Mouse (Mus musculus) heart, postnatal 0 days (tissue): Measurements from ENCODE around the gene Mxra7.

ENCODE experiments used
- CTCF ChIP-seq: IDR thresholded peaks from 2 replicates; pipeline ENCODE4 v1.5.1; 2016; ENCODE audit warnings: antibody characterized with exemption, control low read depth, low read depth
- EP300 ChIP-seq: IDR thresholded peaks from 2 replicates; pipeline ENCODE4 v1.6.1; 2016; ENCODE audit warnings: antibody characterized with exemption, low read depth

- TF ChIP-seq CTCF, result no peak
- no peak for TF ChIP-seq EP300
These were observed 38.2 kb upstream of the Mxra7 start for GRCm38 (mm10) chr11:116865945-116866585.
